Mouse (Mus musculus): ENCODE measurements around the gene Sik2. TPM values are rescaled to one million over a fixed set of nuclear protein-coding genes. Genes with fewer than 3 reads are reported as not detected.

Sik2 gene
- polyA plus RNA-seq, 1 experiment from 2014 or later, result 14.2 TPM

DNA sequence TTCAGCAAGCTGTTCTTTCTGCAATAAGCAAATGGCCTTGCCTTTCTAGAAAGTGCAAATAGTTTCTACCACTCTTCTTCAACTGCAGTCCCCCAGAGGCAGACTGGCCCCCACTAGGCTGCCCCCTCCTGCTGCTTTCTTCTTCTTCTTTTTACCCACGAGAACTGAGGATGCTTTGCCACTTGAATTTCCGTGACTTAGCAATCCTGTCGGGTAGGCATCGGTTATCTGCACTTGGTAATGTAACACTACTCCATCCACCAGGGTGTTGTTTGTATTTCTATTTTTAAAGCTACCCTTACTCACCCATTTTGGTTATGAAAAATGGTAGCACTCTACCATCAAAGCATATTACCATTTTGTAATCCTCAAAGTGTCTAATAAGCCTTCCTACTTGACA is 118.9 kb downstream of the Sik2 start:
- H3K27me3 ChIP-seq (ENCODE audit: insufficient read depth, poor library complexity, severe bottlenecking), result no peaks in the 10 kb centered on the region
- H3K9me3 ChIP-seq, result no peaks in the 10 kb centered on the region
- WGBS, result 73% methylated on average over 4 of the region's 4 CpGs

DNA sequence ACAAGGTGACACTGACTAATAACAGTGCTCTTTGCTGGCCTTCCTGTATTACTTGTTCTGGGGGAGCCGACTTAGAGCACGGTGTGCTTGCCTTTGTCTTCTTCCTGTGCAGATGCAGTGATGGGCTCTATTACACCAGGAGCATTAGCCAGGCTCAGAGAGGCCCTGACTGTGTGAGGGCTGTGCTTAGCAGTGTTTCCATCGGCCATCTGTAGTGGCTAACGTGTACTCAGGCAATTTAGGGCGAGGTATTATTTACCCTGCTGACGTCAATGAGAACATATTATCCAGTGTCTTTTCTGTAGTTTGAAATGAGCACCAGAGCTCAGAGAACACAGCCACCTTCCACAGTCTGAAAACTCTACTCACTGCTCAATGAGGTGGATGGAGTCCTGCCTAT is 119.7 kb downstream of the Sik2 start:
- peaks cover 16% of the 10 kb centered on the region for H3K36me3 ChIP-seq
- H3K27ac ChIP-seq, result no peak overlapping the region
- H3K4me3 ChIP-seq, result no peak overlapping the region
- no peaks in the 10 kb centered on the region for H3K9me3 ChIP-seq
- H3K27me3 ChIP-seq (ENCODE audit: insufficient read depth, poor library complexity, severe bottlenecking), result no peaks in the 10 kb centered on the region
- 66% methylated on average over 6 of the region's 6 CpGs for WGBS
- peaks cover 31% of the 10 kb centered on the region for H3K4me1 ChIP-seq
- no peak for DNase-seq (ENCODE audit: low spot score)

More for the DNA sequence above, 118.9 kb downstream of the Sik2 start:
- H3K4me1 ChIP-seq, result peaks cover 31% of the 10 kb centered on the region
- H3K36me3 ChIP-seq, result peaks cover 17% of the 10 kb centered on the region
- H3K4me3 ChIP-seq, result no peak overlapping the region
- no peak overlapping the region for H3K27ac ChIP-seq
- DNase-seq (ENCODE audit: low spot score), result no peak

DNA sequence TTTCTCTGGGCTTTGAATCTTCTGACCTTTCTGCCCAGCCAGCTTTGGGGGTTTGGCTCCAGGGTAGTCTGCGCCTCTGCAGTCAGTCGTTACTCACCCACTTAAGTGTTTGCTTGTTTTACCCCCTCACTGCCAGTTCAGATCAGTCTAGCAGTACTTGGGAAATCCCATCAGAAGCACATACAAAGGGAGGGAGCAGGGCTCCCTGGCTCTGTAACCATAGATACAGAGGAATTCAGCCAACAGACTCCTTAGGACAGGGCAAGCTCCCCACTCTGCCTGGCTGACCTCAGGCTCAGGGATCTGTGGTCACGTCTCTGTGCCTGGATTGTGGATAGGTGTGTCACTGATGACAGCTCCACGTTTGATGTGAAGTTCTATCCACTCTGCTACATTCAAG is 121.5 kb downstream of the Sik2 start:
- no peak for DNase-seq (ENCODE audit: low spot score)
- Histone ChIP-seq H3K9me3 (no peaks in the 10 kb centered on the region), H3K4me3 (no peak overlapping the region), H3K36me3 (peaks cover 22% of the 10 kb centered on the region; the same call in 1 of the 2 replicates), H3K27me3 (ENCODE audit: insufficient read depth, poor library complexity, severe bottlenecking) (no peaks in the 10 kb centered on the region), H3K27ac (no peak overlapping the region), H3K4me1 (peaks cover 31% of the 10 kb centered on the region)
- 29% methylated on average over 4 of the region's 4 CpGs for WGBS

DNA sequence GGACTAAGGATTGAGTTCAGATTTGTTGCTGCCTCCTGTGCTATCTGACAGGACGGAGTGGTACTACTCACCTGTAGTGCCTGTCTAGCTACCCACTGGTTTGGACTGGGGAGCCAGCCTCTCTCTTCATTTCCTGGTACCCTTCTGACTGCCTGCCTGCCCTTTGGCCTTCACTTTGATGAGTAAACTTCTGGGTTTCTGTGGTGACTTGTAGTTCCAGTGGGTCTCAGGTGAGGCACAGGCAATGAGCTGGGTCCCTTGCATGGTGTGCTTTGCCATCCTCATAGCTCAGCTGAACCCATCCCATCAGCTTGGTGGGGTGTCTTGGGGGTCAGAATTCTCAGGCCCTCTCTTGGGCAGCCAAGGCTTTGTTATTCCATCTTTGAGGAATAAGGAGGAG is 122.0 kb downstream of the Sik2 start:
- WGBS, result 95% methylated on average over 1 of the region's 1 CpGs
- H3K27me3 ChIP-seq (ENCODE audit: insufficient read depth, poor library complexity, severe bottlenecking), result no peaks in the 10 kb centered on the region
- no peak overlapping the region for H3K4me3 ChIP-seq
- no peaks in the 10 kb centered on the region for H3K9me3 ChIP-seq
- DNase-seq (ENCODE audit: low spot score), result no peak
- peaks cover 31% of the 10 kb centered on the region for H3K4me1 ChIP-seq
- no peak overlapping the region for H3K27ac ChIP-seq
- H3K36me3 ChIP-seq, result peaks cover 26% of the 10 kb centered on the region

DNA sequence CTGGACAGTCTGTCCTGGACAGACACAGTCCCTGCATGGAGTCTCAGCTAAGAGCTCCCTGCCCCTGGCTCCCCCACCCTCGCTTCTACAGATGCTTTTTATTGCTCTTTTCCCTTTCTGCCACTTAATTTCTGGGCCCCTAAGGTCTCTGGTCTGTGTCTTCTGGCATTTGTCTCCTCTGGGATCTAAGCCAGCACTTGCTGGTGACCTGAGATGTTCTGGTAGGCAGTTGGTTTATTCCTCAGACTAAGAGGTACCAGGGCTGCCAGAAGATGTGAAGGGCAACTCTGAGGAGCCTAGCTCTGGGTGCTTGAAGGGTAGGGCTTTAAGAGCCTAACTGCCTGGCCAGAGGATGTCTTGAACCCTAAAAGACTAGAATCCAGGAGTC is 123.3 kb downstream of the Sik2 start:
- Histone ChIP-seq H3K4me1 (peaks cover 31% of the 10 kb centered on the region), H3K9me3 (no peaks in the 10 kb centered on the region), H3K36me3 (peaks cover 39% of the 10 kb centered on the region), H3K27ac (no peak overlapping the region), H3K4me3 (no peak overlapping the region), H3K27me3 (ENCODE audit: insufficient read depth, poor library complexity, severe bottlenecking) (no peaks in the 10 kb centered on the region)
- DNase-seq (ENCODE audit: low spot score), result no peak
- 63% methylated on average over 1 of the region's 1 CpGs for WGBS

DNA sequence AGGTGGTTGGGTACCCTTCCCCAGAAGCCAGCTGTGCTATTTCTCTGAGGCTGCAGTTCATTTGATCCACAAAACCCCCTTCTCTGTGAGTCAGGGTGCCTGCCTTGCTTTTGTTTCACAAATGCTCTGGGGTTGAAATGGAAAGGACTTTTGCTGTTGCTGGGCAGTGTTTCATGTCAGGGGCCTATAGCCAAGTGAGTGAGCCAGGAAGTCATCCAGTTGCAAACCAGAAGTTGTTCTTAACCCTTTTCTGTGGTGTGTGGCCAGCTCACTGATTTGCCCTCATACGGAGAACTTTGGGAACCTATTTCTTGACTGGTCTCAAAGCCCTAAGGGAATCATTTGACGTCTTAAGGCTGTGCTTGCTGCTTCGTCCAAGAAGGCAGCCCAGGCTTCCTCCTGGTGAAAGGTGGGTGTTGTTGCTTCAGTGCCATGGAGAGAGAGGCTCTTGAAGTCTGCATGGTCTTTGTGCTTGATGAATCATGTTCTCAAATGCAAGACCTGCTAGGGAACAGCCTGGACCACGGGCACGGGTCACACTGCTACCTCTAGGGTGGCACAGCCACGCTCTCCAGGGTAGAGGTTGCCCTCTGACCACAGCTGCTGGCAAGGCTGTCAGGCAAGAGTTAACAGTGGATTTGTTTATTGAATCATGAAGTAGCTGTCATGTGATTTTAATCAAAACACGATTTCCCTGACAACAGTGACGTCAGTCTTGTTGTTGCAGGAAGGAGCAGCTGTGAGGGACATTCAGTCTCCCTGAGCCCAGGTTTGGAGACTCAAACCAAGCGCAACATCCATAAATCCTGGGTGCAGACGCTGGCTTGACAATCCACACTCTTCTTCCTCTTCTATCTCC is 123.9 kb downstream of the Sik2 start:
- no peaks in the 10 kb centered on the region for H3K27me3 ChIP-seq (ENCODE audit: insufficient read depth, poor library complexity, severe bottlenecking)
- no peak overlapping the region for H3K4me3 ChIP-seq
- peaks cover 45% of the 10 kb centered on the region for H3K36me3 ChIP-seq
- peaks cover 31% of the 10 kb centered on the region for H3K4me1 ChIP-seq
- no peaks in the 10 kb centered on the region for H3K9me3 ChIP-seq
- WGBS, result 79% methylated on average over 10 of the region's 10 CpGs
- DNase-seq (ENCODE audit: low spot score), result no peak
- H3K27ac ChIP-seq, result no peak overlapping the region

DNA sequence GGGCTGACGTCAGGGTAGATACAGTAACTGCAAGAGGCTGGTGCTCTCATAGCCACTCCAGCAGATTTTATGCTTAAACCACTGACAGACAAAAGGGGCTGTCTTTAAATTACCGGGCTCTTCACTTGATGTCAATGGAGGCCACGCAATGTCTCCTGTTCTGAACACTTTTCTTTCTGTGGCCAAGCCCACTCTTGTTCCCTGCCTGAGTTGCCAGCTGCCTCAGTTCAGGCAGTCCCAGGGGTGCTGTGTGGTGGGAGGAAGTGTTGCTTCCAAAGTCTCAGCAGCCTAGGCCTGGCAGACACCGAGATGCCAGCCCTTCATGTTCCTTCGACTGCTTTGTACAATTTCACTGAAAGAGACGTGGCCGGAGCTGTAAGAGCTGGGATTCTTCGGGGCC is 124.8 kb downstream of the Sik2 start:
- H3K36me3 ChIP-seq, result peaks cover 54% of the 10 kb centered on the region
- H3K9me3 ChIP-seq, result no peaks in the 10 kb centered on the region
- H3K4me3 ChIP-seq, result no peak overlapping the region
- no peak overlapping the region for H3K27ac ChIP-seq
- no peaks in the 10 kb centered on the region for H3K27me3 ChIP-seq (ENCODE audit: insufficient read depth, poor library complexity, severe bottlenecking)
- DNase-seq (ENCODE audit: low spot score), result no peak
- WGBS, result 83% methylated on average over 8 of the region's 8 CpGs
- peaks cover 30% of the 10 kb centered on the region for H3K4me1 ChIP-seq

DNA sequence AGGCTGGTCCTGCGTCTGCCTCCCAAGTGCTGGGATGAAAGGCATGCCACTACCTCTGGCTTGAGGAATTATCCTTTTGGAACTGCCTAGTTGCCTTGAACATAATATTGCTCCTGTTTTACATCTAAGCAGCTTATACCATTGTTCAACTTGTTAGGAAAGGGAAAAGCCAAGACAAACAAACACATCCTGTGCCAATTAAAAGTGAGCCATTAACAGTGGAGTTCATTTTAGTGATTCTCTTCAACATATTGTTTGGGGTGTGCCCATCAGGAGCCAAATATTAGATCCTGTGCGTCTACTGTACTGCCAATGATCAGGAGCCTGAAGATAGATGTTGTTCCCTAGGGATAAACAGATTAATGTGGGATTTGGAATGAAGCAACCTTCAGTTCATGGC is 126.7 kb downstream of the Sik2 start:
- no peak overlapping the region for H3K4me3 ChIP-seq
- H3K27me3 ChIP-seq (ENCODE audit: insufficient read depth, poor library complexity, severe bottlenecking), result no peaks in the 10 kb centered on the region
- H3K27ac ChIP-seq, result no peak overlapping the region
- H3K36me3 ChIP-seq, result peaks cover 72% of the 10 kb centered on the region
- 80% methylated on average over 2 of the region's 2 CpGs for WGBS
- peaks cover 18% of the 10 kb centered on the region for H3K4me1 ChIP-seq
- DNase-seq (ENCODE audit: low spot score), result no peak
- H3K9me3 ChIP-seq, result no peaks in the 10 kb centered on the region

DNA sequence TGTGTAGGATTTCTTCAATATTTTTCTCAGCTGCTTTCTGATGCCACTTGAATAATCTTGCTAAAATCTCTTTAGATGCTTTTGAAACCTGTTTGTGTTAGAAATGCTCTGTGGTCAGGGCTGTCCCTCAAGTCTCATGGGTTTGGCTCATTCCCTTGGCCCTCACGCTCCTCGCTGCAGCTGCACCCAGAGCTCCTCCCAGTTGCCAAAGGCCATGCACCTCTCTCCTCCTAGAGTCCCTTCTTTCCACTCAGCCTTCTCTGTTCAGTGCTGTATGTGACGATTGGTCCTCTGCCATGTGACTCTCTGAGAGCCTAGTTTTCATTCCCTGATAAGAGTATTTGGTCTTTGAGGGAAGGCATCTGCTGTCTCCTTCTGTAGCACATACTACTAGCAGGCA is 131.4 kb downstream of the Sik2 start:
- no peak overlapping the region for H3K4me3 ChIP-seq
- WGBS, result 68% methylated on average over 3 of the region's 3 CpGs
- no peak overlapping the region for H3K27ac ChIP-seq
- peaks cover 95% of the 10 kb centered on the region for H3K36me3 ChIP-seq
- H3K27me3 ChIP-seq (ENCODE audit: insufficient read depth, poor library complexity, severe bottlenecking), result no peaks in the 10 kb centered on the region
- no peak for DNase-seq (ENCODE audit: low spot score)
- 0 out of 2 replicates have a peak, but pooled peaks cover 3% of the 10 kb centered on the region for H3K4me1 ChIP-seq
- H3K9me3 ChIP-seq, result no peaks in the 10 kb centered on the region

DNA sequence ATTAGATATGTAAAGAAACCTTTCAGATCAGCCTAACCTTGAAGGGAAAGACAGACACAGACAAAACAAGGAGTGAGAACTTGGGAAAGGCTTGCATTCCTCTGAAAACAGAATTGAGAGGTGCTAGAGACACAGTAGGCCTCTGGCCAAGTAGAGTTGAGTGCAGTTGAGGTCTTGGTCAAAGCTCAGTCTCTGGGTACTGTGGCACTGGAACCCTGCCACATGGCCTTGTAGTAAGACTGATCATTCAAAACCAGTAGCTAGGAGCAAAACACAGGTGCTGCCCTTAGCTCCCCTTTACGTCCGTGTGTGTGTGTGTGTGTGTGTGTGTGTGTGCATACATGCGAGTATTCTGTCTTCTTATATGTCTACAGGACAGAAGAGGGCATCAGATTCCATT is 132.6 kb downstream of the Sik2 start:
- no peak for DNase-seq (ENCODE audit: low spot score)
- H3K4me3 ChIP-seq, result no peak overlapping the region
- H3K9me3 ChIP-seq, result no peaks in the 10 kb centered on the region
- no peak overlapping the region for H3K27ac ChIP-seq
- no peaks in the 10 kb centered on the region for H3K27me3 ChIP-seq (ENCODE audit: insufficient read depth, poor library complexity, severe bottlenecking)
- WGBS, result 93% methylated on average over 3 of the region's 3 CpGs
- H3K4me1 ChIP-seq, result 0 out of 2 replicates have a peak, but pooled peaks cover 3% of the 10 kb centered on the region
- peaks cover 89% of the 10 kb centered on the region for H3K36me3 ChIP-seq

DNA sequence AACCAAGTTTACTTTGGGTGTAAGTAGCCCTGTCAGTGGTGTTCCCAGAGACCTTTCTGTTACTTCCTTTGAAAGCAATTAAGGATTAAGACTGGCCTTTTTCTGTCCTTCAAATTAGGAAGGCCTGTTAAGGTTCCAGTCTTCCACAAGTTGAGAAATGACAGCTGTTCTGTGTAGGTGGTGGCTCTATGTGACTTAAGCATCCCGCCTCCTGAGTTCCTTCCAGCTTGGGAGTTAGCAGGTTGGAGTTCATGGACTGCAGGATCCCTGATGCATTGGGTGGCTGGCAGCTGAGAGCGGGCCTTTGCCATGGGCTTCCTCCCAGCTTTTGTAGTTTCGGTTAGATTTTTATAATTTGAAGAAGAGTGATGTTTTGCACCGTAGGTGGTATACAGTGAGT is 133.4 kb downstream of the Sik2 start:
- Histone ChIP-seq H3K27ac (no peak overlapping the region), H3K9me3 (no peaks in the 10 kb centered on the region), H3K36me3 (peaks cover 89% of the 10 kb centered on the region), H3K4me3 (no peak overlapping the region), H3K27me3 (ENCODE audit: insufficient read depth, poor library complexity, severe bottlenecking) (no peaks in the 10 kb centered on the region), H3K4me1 (0 out of 2 replicates have a peak, but pooled peaks cover 3% of the 10 kb centered on the region)
- no peak for DNase-seq (ENCODE audit: low spot score)
- 92% methylated on average over 4 of the region's 4 CpGs for WGBS

DNA sequence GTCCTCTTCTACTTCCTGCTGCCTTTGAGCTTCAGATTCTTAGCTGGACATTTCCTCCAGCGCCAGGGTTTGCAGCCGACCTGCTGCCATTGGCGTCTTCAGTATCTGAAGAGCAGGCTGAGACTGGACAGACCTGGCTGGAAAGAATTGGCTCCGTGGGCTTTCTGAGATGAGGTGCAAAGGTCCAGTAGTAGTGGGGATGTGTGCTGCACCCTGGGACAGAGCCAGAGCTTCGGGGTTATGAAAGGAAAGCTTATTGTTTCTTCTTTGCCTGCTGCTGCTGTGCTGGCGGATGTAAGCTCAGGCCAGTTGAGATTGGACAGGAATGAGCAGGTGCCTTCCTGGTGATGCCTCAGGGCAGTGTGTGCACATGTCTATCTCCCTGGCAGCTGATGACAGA is 134.8 kb downstream of the Sik2 start:
- H3K36me3 ChIP-seq, result peaks cover 86% of the 10 kb centered on the region
- no peak for DNase-seq (ENCODE audit: low spot score)
- no peak overlapping the region for H3K4me3 ChIP-seq
- whole genome bisulfite sequencing, result 82% methylated on average over 6 of the region's 6 CpGs
- H3K27ac ChIP-seq, result no peak overlapping the region
- H3K4me1 ChIP-seq, result 0 out of 2 replicates have a peak, but pooled peaks cover 3% of the 10 kb centered on the region
- no peaks in the 10 kb centered on the region for H3K9me3 ChIP-seq
- H3K27me3 ChIP-seq (ENCODE audit: insufficient read depth, poor library complexity, severe bottlenecking), result no peaks in the 10 kb centered on the region

DNA sequence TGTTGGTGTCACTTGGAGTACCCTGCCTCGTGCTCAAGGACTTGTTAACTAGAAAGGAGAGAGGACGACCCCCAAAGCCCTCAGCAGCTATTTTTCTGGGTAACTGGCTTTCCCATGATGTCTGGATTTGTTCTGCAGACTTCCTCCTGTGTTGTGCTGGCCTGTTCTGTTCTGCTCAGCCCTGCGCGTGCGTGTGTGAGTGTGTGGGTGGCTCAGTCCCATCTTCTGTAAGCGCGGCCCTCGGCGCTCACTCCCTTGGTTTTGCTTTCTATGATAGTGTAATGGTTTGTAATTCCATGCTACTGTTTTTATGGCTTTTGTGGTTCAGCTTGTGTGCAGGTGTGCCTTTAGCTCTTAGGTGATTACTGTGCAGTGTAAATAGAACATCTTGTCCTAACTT is 135.7 kb downstream of the Sik2 start:
- H3K27ac ChIP-seq, result no peak overlapping the region
- WGBS, result 91% methylated on average over 9 of the region's 9 CpGs
- peaks cover 86% of the 10 kb centered on the region for H3K36me3 ChIP-seq
- no peaks in the 10 kb centered on the region for H3K27me3 ChIP-seq (ENCODE audit: insufficient read depth, poor library complexity, severe bottlenecking)
- H3K4me3 ChIP-seq, result no peak overlapping the region
- DNase-seq (ENCODE audit: low spot score), result no peak
- 0 out of 2 replicates have a peak, but pooled peaks cover 3% of the 10 kb centered on the region for H3K4me1 ChIP-seq
- no peaks in the 10 kb centered on the region for H3K9me3 ChIP-seq
